Mouse (Mus musculus): ENCODE results near the gene Dock1. TPM values are rescaled to one million over a fixed set of nuclear protein-coding genes. Genes with fewer than 3 reads are reported as not detected.

Dock1 gene
- polyA plus RNA-seq, 1 experiment: 54.8 TPM

DNA sequence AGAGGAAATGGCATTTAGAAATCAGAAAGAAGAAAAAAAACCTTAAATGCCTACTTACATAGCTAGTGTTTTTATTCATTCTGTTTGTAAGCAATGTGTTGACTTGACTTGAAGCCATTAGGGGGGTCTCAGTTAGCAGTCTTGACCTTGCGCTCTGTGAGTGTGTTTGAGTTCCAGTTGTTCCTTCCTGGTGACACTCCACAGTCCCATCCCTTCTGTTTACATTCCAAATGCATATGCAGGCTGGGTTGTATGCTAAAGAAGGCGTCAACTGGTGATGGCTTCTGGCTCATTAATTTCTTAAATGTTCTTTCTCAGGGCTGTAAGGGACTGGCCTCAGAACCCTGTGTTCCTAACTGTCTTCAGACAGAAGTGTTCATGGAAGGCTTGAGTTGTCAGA lies 291.2 kb downstream of the Dock1 start:
- Histone ChIP-seq H3K4me3 (ENCODE audit: low read depth, low read length) (no peak overlapping the region), H3K9ac (ENCODE audit: low read depth, poor library complexity, severe bottlenecking) (no peak overlapping the region), H3K27me3 (ENCODE audit: control insufficient read depth, insufficient read depth, low read length, poor library complexity, severe bottlenecking) (no peaks in the 10 kb centered on the region), H3K4me1 (ENCODE audit: control insufficient read depth, insufficient read depth, low read length) (no peaks in the 10 kb centered on the region), H3K9me3 (replicated peaks; ENCODE audit: control insufficient read depth, insufficient read depth, low read length, poor library complexity, severe bottlenecking) (no peaks in the 10 kb centered on the region), H3K36me3 (ENCODE audit: control insufficient read depth, insufficient read depth, low read length, poor library complexity, severe bottlenecking) (no peaks in the 10 kb centered on the region), H3K27ac (ENCODE audit: insufficient read depth, low read length) (no peak overlapping the region)
- no peak for TF ChIP-seq POLR2A (IDR thresholded peaks at IDR 0.05; ENCODE audit: insufficient read depth, low read length)
- no peak for TF ChIP-seq EP300 (IDR thresholded peaks at IDR 0.05; ENCODE audit: insufficient read depth, low read depth, low read length)
- no peak for TF ChIP-seq CTCF (IDR thresholded peaks at IDR 0.05; ENCODE audit: low read depth, low read length)

DNA sequence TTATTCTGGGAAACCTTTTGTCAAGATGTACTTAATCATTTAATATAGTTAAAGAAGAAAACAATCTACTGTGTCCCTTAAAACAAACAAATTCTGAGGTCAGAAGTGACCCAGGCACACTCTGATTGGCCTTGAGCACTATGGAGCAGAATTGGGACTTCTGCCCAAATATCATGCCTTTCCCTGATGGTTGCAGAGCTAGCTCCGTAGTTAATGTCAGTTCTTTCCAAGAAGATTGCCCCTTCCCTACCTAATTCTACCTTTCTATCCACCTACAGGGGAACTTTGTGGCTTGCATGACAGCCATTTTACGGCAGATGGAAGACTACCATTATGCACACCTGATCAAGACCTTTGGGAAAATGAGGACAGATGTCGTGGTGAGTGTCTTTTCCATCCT lies 319.8 kb downstream of the Dock1 start:
- Histone ChIP-seq H3K9ac (ENCODE audit: low read depth, poor library complexity, severe bottlenecking) (no peak overlapping the region), H3K9me3 (replicated peaks; ENCODE audit: control insufficient read depth, insufficient read depth, low read length, poor library complexity, severe bottlenecking) (no peaks in the 10 kb centered on the region), H3K4me3 (ENCODE audit: low read depth, low read length) (no peak overlapping the region), H3K4me1 (ENCODE audit: control insufficient read depth, insufficient read depth, low read length) (no peaks in the 10 kb centered on the region), H3K36me3 (ENCODE audit: control insufficient read depth, insufficient read depth, low read length, poor library complexity, severe bottlenecking) (no peaks in the 10 kb centered on the region), H3K27me3 (ENCODE audit: control insufficient read depth, insufficient read depth, low read length, poor library complexity, severe bottlenecking) (no peaks in the 10 kb centered on the region), H3K27ac (ENCODE audit: insufficient read depth, low read length) (no peak overlapping the region)
- TF ChIP-seq EP300 (IDR thresholded peaks at IDR 0.05; ENCODE audit: insufficient read depth, low read depth, low read length): no peak
- no peak for TF ChIP-seq CTCF (IDR thresholded peaks at IDR 0.05; ENCODE audit: low read depth, low read length)
- no peak for TF ChIP-seq POLR2A (IDR thresholded peaks at IDR 0.05; ENCODE audit: insufficient read depth, low read length)

DNA sequence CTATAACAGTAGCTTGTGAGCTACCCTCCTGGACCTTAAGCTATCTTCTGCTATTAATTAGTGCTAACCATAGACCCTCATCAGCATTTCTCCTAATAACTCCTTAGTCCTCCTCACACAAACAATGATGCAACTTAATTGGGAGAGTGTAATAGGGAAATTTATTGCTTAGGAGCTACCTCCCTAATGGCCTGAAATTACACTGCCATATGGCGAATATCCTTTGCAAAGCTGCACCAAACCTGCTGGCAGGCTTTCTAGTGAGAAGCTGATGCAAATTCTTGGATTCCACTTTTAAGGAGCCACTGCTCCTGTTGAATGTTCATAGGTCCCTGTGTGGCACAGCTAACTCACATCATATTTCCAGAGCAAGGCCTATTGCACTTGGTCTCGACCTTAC lies 320.5 kb downstream of the Dock1 start:
- Histone ChIP-seq H3K27ac (ENCODE audit: insufficient read depth, low read length) (no peak overlapping the region), H3K36me3 (ENCODE audit: control insufficient read depth, insufficient read depth, low read length, poor library complexity, severe bottlenecking) (no peaks in the 10 kb centered on the region), H3K9ac (ENCODE audit: low read depth, poor library complexity, severe bottlenecking) (no peak overlapping the region), H3K4me3 (ENCODE audit: low read depth, low read length) (no peak overlapping the region), H3K9me3 (replicated peaks; ENCODE audit: control insufficient read depth, insufficient read depth, low read length, poor library complexity, severe bottlenecking) (no peaks in the 10 kb centered on the region), H3K27me3 (ENCODE audit: control insufficient read depth, insufficient read depth, low read length, poor library complexity, severe bottlenecking) (no peaks in the 10 kb centered on the region), H3K4me1 (ENCODE audit: control insufficient read depth, insufficient read depth, low read length) (no peaks in the 10 kb centered on the region)
- TF ChIP-seq POLR2A (IDR thresholded peaks at IDR 0.05; ENCODE audit: insufficient read depth, low read length) (no peak), CTCF (IDR thresholded peaks at IDR 0.05; ENCODE audit: low read depth, low read length) (no peak), EP300 (IDR thresholded peaks at IDR 0.05; ENCODE audit: insufficient read depth, low read depth, low read length) (no peak)

DNA sequence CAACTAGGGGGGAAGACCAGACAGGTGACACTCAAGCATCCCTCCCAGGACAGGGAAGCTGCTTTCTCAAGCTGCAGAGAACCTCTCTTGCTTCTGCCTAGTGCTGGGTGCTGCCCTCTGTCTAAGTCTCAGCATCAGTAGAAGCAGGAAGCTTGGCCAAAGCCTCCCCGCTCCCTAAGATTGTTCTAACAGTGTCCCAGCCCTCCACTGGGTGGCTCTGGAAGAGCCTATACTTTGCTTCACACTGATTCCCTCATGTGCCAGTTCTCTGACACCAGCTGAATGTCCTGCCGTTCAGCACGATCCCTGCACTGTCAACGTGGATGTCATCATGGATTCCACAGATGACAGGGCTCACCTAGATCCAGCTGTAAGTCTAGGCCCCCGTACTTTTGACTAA lies 324.5 kb downstream of the Dock1 start:
- Histone ChIP-seq H3K9me3 (replicated peaks; ENCODE audit: control insufficient read depth, insufficient read depth, low read length, poor library complexity, severe bottlenecking) (no peaks in the 10 kb centered on the region), H3K9ac (ENCODE audit: low read depth, poor library complexity, severe bottlenecking) (no peak overlapping the region), H3K4me3 (ENCODE audit: low read depth, low read length) (no peak overlapping the region), H3K36me3 (ENCODE audit: control insufficient read depth, insufficient read depth, low read length, poor library complexity, severe bottlenecking) (no peaks in the 10 kb centered on the region), H3K27me3 (ENCODE audit: control insufficient read depth, insufficient read depth, low read length, poor library complexity, severe bottlenecking) (no peaks in the 10 kb centered on the region), H3K27ac (ENCODE audit: insufficient read depth, low read length) (no peak overlapping the region), H3K4me1 (ENCODE audit: control insufficient read depth, insufficient read depth, low read length) (no peaks in the 10 kb centered on the region)
- TF ChIP-seq POLR2A (IDR thresholded peaks at IDR 0.05; ENCODE audit: insufficient read depth, low read length) (no peak), CTCF (IDR thresholded peaks at IDR 0.05; ENCODE audit: low read depth, low read length) (no peak), EP300 (IDR thresholded peaks at IDR 0.05; ENCODE audit: insufficient read depth, low read depth, low read length) (no peak)

DNA sequence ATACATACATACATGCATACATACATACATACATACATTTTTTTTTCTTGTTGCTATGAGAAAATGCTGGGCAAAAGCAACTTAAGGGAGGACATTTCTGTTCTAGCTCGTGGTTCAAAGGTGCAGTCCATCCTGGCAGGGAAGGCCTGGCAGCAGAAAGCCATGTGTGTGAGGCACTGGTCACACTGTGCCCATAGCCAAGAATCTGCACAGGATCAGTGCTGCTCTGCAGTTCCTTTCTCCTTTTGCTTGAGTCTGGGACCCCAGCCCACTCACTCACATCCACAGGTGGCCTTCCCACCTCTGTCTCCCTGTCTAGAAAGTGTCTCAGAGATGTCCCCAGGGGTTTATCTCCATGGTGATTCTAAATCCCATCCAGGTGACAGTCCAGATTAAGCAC lies 331.8 kb downstream of the Dock1 start:
- Histone ChIP-seq H3K9me3 (replicated peaks; ENCODE audit: control insufficient read depth, insufficient read depth, low read length, poor library complexity, severe bottlenecking) (no peaks in the 10 kb centered on the region), H3K9ac (ENCODE audit: low read depth, poor library complexity, severe bottlenecking) (no peak overlapping the region), H3K36me3 (ENCODE audit: control insufficient read depth, insufficient read depth, low read length, poor library complexity, severe bottlenecking) (no peaks in the 10 kb centered on the region), H3K27ac (ENCODE audit: insufficient read depth, low read length) (no peak overlapping the region), H3K4me1 (ENCODE audit: control insufficient read depth, insufficient read depth, low read length) (no peaks in the 10 kb centered on the region), H3K27me3 (ENCODE audit: control insufficient read depth, insufficient read depth, low read length, poor library complexity, severe bottlenecking) (no peaks in the 10 kb centered on the region), H3K4me3 (ENCODE audit: low read depth, low read length) (no peak overlapping the region)
- TF ChIP-seq POLR2A (IDR thresholded peaks at IDR 0.05; ENCODE audit: insufficient read depth, low read length) (no peak), EP300 (IDR thresholded peaks at IDR 0.05; ENCODE audit: insufficient read depth, low read depth, low read length) (no peak), CTCF (IDR thresholded peaks at IDR 0.05; ENCODE audit: low read depth, low read length) (no peak)

DNA sequence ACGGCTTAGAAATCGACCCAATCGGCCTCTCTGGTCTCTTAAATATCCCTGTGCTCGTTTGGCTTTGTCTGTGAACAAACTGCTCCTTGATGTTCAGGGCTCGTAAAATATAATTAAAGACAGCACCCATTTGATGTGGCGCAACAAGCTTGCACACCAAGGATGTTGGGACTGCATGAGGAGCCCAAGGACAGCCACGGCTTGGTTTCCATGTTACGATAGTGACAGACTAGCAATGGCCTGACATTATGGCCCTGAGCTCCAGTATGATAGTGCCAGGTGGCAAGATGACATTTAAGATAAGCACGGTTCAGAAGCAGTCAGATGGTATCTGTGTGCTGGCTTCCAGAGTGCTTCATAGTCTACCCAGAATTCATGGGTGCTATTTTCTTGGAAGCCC lies 332.4 kb downstream of the Dock1 start:
- no peak overlapping the region for H3K27ac ChIP-seq (ENCODE audit: insufficient read depth, low read length)
- no peak overlapping the region for H3K4me3 ChIP-seq (ENCODE audit: low read depth, low read length)
- no peak for TF ChIP-seq EP300 (IDR thresholded peaks at IDR 0.05; ENCODE audit: insufficient read depth, low read depth, low read length)
- no peak for TF ChIP-seq POLR2A (IDR thresholded peaks at IDR 0.05; ENCODE audit: insufficient read depth, low read length)
- TF ChIP-seq CTCF (IDR thresholded peaks at IDR 0.05; ENCODE audit: low read depth, low read length): no peak
- no peak overlapping the region for H3K9ac ChIP-seq (ENCODE audit: low read depth, poor library complexity, severe bottlenecking)
- no peaks in the 10 kb centered on the region for H3K9me3 ChIP-seq (replicated peaks; ENCODE audit: control insufficient read depth, insufficient read depth, low read length, poor library complexity, severe bottlenecking)
- H3K4me1 ChIP-seq (ENCODE audit: control insufficient read depth, insufficient read depth, low read length): no peaks in the 10 kb centered on the region
- no peaks in the 10 kb centered on the region for H3K36me3 ChIP-seq (ENCODE audit: control insufficient read depth, insufficient read depth, low read length, poor library complexity, severe bottlenecking)
- H3K27me3 ChIP-seq (ENCODE audit: control insufficient read depth, insufficient read depth, low read length, poor library complexity, severe bottlenecking): no peaks in the 10 kb centered on the region
